Mouse (Mus musculus) inflammation-experienced regulatory T-cells, adult 6 months (primary cell): ENCODE measurements around the gene Tmem176a. TPM values are rescaled to one million over a fixed set of nuclear protein-coding genes. Genes with fewer than 3 reads are reported as not detected.
"Not testable (repeated sequence)": the region's sequence is repeated elsewhere in the genome, so short reads cannot be mapped to it uniquely, and the experiment has no call there.

Source experiments
- ATAC-seq: one replicate; pipeline ENCODE4 v1.8.0; 2017
- polyA plus RNA-seq, 3 experiments: library from polyadenylated mRNA; unstranded; fragments of 100-300 nt; shearing (Covaris generic); gene quantifications; one replicate each; pipeline ENCODE4 v1.2.1; 2017

Gene Tmem176a
- polyA plus RNA-seq, result 10 to 100 TPM; 13.3 to 32.6 (median 28.4) TPM

- no peak for ATAC-seq
Measured at GRCm38 (mm10) chr6:48840371-48840969, at the start of gene Tmem176a. Tmem176a (plus strand) TSS chr6:48840919.

DNA sequence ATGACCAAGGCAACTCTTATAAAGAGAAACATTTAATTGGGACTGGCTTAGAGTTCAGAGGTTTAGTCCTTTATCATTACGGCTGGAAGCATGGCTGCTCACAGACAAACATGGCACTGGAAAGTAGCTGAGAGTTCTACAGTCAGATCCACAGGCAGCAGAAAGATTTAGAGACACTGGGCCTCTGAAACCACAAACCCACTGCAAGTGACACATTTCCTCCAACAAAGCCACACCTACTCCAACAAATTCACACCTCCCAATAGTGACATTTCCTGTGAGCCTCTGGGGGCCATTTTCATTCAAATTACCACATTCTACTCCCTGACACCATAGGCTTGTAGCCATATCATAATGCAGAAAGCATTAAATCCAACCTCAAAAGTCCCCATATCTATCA, 38.8 kb upstream of the Tmem176a start:
- peak; percentile 98 for ATAC-seq

- no peak for ATAC-seq
Measured at GRCm38 (mm10) chr6:48803406-48804051, 37.2 kb upstream of the Tmem176a start.

- no peak for ATAC-seq
Measured at GRCm38 (mm10) chr6:48804346-48804745, 36.4 kb upstream of the Tmem176a start.

- no peak for ATAC-seq
Measured at GRCm38 (mm10) chr6:48806746-48807145, 34.0 kb upstream of the Tmem176a start.

GRCm38 (mm10) chr6:48809494-48810219, 31.1 kb upstream of the Tmem176a start:
- ATAC-seq, result no peak

- ATAC-seq, result no peak
Measured at GRCm38 (mm10) chr6:48815013-48815412, 25.7 kb upstream of the Tmem176a start.

DNA sequence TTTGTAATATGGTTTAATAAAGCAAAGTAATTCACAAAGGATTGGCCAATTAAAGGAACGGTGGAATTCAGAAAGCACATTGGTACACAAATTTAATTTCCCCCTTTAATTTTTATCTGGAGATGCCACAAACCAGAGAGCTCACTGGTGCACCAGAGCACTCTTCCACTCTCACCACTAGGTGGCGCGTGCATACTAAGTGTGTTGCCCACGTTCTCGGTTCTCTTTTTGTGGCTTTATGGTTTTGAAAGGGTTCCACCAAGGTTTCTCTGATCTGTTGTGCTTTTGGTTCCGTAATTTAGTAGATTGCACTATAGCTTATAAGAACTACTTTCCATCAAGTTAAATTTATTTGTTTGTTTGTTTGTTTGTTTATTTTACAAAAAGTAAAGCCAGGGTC, 22.9 kb upstream of the Tmem176a start:
- peak; percentile 79 for ATAC-seq

GRCm38 (mm10) chr6:48821991-48822785, 18.5 kb upstream of the Tmem176a start:
- not testable (repeated sequence) for ATAC-seq

DNA sequence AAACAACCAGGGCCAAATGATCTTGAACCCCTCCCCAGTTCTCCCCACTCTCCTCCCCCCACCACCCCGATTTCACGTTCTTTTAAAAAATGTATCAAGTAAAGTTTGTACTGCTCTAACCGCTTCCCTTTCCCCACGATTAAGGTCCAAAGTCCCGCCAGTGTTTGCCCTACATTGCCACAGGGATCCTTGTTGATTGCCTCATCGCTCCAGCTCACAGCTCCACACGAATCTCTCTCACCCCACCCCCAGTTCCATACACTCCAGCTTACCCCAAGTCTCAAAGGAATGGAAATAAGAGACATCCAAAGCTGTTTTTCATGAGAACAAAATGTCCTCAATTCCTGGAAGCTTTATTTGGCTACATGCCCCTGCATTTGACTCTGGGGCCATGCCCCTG, 15.7 kb upstream of the Tmem176a start:
- no peak for ATAC-seq

GRCm38 (mm10) chr6:48828976-48829375, 11.7 kb upstream of the Tmem176a start:
- ATAC-seq, result no peak

GRCm38 (mm10) chr6:48829651-48830050, 11.1 kb upstream of the Tmem176a start:
- ATAC-seq, result peak; percentile 74

GRCm38 (mm10) chr6:48830241-48830640, 10.5 kb upstream of the Tmem176a start:
- no peak for ATAC-seq

DNA sequence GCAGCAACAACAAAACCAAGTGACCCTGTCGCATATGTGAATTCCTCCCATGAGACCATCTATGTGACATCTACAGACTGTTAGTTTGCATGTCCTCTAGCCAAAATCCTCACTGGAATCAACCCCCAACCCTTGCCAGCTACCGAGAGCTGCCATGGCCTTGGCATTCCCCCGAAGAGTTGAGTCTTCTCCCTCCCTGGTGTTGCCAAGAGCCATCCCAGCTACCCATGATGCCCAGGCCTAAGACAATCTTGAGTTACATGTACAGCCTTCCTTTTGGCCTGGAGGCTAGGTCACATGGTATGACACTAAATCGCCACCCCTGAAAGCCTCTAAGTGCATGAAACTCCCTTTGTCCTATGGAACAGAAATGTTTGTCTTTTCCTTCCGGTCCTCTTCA, 9.6 kb upstream of the Tmem176a start:
- ATAC-seq, result no peak

GRCm38 (mm10) chr6:48832426-48832825, 8.3 kb upstream of the Tmem176a start:
- no peak for ATAC-seq

- no peak for ATAC-seq
Measured at GRCm38 (mm10) chr6:48833515-48833914, 7.2 kb upstream of the Tmem176a start.

- ATAC-seq, result no peak
Measured at GRCm38 (mm10) chr6:48835241-48835640, 5.5 kb upstream of the Tmem176a start.

- no peak for ATAC-seq
Measured at GRCm38 (mm10) chr6:48836146-48836545, 4.6 kb upstream of the Tmem176a start.

- no peak for ATAC-seq
Measured at GRCm38 (mm10) chr6:48837516-48837915, 3.2 kb upstream of the Tmem176a start.

- no peak for ATAC-seq
Measured at GRCm38 (mm10) chr6:48838321-48839080, 2.2 kb upstream of the Tmem176a start.

- ATAC-seq, result peak; percentile 56
Measured at GRCm38 (mm10) chr6:48840973-48841625, 380 bp downstream of the Tmem176a start, which contains the start of gene Tmem176b. Tmem176b (minus strand) TSS chr6:48841496.
